19 mouse cellular contexts compared by ENCODE assay signal in the genomic region with DNA sequence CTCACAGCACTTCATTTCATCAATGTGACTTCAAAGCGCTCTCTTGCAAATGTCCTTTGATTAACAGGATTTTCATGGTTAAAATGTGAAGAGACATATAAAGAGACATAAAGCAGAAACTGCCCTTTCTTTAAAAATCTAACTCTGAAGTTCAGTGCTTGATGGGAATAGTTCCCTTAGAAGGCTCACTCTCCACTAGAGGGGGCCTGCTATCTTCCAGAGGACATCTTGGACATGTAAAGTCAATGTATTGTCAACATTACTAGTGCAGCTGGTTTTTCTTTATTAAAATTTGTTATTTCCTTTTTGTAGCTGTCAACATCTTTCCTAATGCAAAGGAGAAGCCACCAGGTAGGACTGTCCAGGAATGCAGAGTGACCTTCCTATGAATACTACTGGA. TPM values are rescaled to one million over a fixed set of nuclear protein-coding genes. Genes with fewer than 3 reads are reported as not detected.
DNase-seq lines count a peak whose midpoint lies in the region; ATAC-seq and TF ChIP-seq lines count a peak whose summit lies in the region.
"Had no signal": no experiment of that assay in that cellular context is flagged by ENCODE, and none has a peak within 500 bp of the region (broad histone marks: within the 10 kb centered on the region; RNA-seq: fewer than 3 reads in every experiment).

No protein-coding gene starts in this region.

- no peak for DNase-seq in frontal cortex, postnatal 10 days (ENCODE audit: low spot score in 2 of 2)
- DNase-seq in layer of hippocampus, adult 2 months (ENCODE audit: low spot score in 2 of 2), result no peak
- DNase-seq in layer of hippocampus, adult 9-10 months (ENCODE audit: low spot score), result no peak
- DNase-seq in A20 (ENCODE audit: low read depth, low spot score) (peak; percentile 13), adipocyte (ENCODE audit: low spot score) (peak; percentile 28)
- DNase-seq in cerebellum, adult 11-12 months, result no peak
- DNase-seq in right cerebral cortex, postnatal 25 days, result no peak
- DNase-seq: cerebellum, adult 9-11 months; gastrocnemius, postnatal 36 days; heart, postnatal 36 days; lung, postnatal 14 days; thymus, postnatal 4 days had no signal

- H3K27ac ChIP-seq in layer of hippocampus, adult 2 months, result no peak overlapping the region
- H3K27ac ChIP-seq: heart, embryonic 10.5 days; limb, embryonic 10.5 days; neural tube, embryonic 13.5 days had no signal

- TF ChIP-seq CTCF in layer of hippocampus, adult 2 months (conservative IDR thresholded peaks at IDR 0.05), result peak; percentile 64

- ATAC-seq in frontal cortex, adult (ENCODE audit: low TSS enrichment), result peak; percentile 76
- ATAC-seq: hindbrain, embryonic 16.5 days had no signal

- H3K4me3 ChIP-seq in layer of hippocampus, adult 2 months, result no peak overlapping the region
- H3K4me3 ChIP-seq: heart, embryonic 10.5 days; limb, embryonic 10.5 days; neural tube, embryonic 13.5 days had no signal

RNA-seq across cellular contexts. Expression of a gene that starts 38.3 kb away (rescaled TPM):
- total RNA-seq in layer of hippocampus, adult 2 months (2021), result not detected
- total RNA-seq: gastrocnemius, postnatal 36 days; heart, postnatal 36 days; left cerebral cortex, adult 18-20 months; megakaryocyte-erythroid progenitor cell, adult 5-6 weeks had no signal

Comparison
In these comparisons a context has a peak if more than half of its experiments do, and no peak if none do; other contexts are left out.
1. DNase-seq: peak in A20 (single experiment) and adipocyte (single experiment); none in frontal cortex, postnatal 10 days (0 of 2), layer of hippocampus, adult 2 months (0 of 2), layer of hippocampus, adult 9-10 months (single experiment), cerebellum, adult 11-12 months (single experiment) and right cerebral cortex, postnatal 25 days (single experiment).